Mouse (Mus musculus) liver, postnatal 0 days (tissue): ENCODE results near the gene Gpr35.

Source experiments
- CTCF ChIP-seq: sonication (generic); IDR thresholded peaks from 2 replicates; pipeline ENCODE4 v1.5.1; 2016; ENCODE audit warnings: antibody characterized with exemption, low read depth
- EP300 ChIP-seq: IDR thresholded peaks from 2 replicates; pipeline ENCODE4 v1.6.1; 2016; ENCODE audit warnings: antibody characterized with exemption, low read depth, mild to moderate bottlenecking

GRCm38 (mm10) chr1:93012103-93012585 is 61.5 kb downstream of the Gpr35 start:
- no peak for TF ChIP-seq CTCF
- no peak for TF ChIP-seq EP300
